Mouse (Mus musculus): Measurements from ENCODE around the gene Cdc42se2. TPM values are rescaled to one million over a fixed set of nuclear protein-coding genes. Genes with fewer than 3 reads are reported as not detected.

Cdc42se2 gene
- polyA plus RNA-seq, 1 experiment from 2014 or later: 196 TPM

DNA sequence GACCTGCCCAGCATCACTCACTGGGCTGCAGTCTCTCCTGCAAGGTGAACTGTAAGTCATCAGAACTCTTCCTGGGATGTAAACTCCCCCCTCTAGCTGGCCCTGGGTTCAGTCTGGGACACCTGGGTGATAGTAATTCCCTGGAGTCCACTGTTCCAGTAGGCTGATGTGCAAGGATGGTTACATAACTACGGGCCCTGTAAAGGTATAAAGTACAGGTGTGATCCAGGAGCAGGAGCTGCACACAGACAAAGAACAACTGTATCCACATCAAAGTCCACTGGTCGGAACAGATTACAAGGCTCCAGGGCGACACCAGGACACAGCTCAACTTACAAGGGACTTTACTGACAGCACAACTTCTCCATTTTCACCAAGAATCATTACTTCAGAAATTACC lies 23.6 kb upstream of the Cdc42se2 start:
- no peak for ATAC-seq (replicated peaks)
- Histone ChIP-seq H3K4me1 (peaks cover 11% of the 10 kb centered on the region), H3K27ac (replicated peaks) (no peak overlapping the region), H3K36me3 (no peaks in the 10 kb centered on the region), H3K4me3 (no peak overlapping the region), H3K4me2 (replicated peaks) (no peak overlapping the region), H3K9me3 (no peaks in the 10 kb centered on the region), H3K27me3 (no peaks in the 10 kb centered on the region), H3K9ac (replicated peaks) (no peak overlapping the region)
- WGBS: 90% methylated on average over 3 of the region's 3 CpGs

DNA sequence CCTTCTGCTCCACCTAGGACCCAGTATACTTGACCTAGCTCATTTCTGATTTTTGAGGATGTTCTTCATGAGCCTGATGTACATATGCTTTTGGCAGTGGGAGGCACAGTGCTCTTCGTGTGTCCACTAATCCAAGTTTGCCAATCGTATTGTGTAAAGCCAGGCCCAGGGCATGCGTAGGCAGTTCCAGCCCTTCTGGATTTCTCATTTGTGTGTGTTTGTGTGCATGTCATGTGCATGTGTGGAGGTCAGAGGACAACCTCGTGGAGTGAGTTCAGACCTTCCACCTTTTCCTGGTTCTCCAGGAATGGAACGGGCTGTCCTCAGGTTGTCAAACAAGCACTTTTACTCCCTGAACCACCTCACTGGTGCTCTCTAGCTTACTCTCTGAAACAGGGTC lies 22.1 kb upstream of the Cdc42se2 start:
- Histone ChIP-seq H3K4me1 (peaks cover 11% of the 10 kb centered on the region), H3K9me3 (no peaks in the 10 kb centered on the region), H3K4me2 (replicated peaks) (no peak overlapping the region), H3K9ac (replicated peaks) (no peak overlapping the region), H3K27me3 (no peaks in the 10 kb centered on the region), H3K4me3 (no peak overlapping the region), H3K27ac (replicated peaks) (no peak overlapping the region), H3K36me3 (no peaks in the 10 kb centered on the region)
- ATAC-seq (replicated peaks): no peak
- WGBS: 88% methylated on average over 5 of the region's 5 CpGs

DNA sequence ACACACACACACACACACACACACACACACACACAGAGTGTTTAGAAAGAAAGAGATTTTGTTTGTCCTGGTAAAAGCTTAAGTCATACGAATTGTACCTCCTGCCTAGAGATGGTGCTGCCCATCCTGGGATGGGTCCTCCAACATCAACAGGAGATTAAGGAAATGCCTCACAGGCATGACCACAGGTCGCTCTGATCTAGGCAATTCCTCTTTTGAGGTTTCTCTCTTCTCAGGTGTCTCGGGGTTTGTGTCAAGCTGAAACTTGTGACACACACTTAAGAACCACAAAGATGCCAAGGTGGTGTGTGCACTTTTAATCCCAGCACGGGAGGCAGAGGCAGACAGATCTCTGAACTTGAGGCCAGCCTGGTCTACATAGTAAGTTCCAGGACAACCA lies 20.7 kb upstream of the Cdc42se2 start:
- H3K27me3 ChIP-seq: no peaks in the 10 kb centered on the region
- peaks cover 8% of the 10 kb centered on the region for H3K4me1 ChIP-seq
- WGBS: 80% methylated on average over 4 of the region's 4 CpGs
- H3K27ac ChIP-seq (replicated peaks): no peak overlapping the region
- no peaks in the 10 kb centered on the region for H3K9me3 ChIP-seq
- ATAC-seq (replicated peaks): no peak
- H3K36me3 ChIP-seq: no peaks in the 10 kb centered on the region
- no peak overlapping the region for H3K4me2 ChIP-seq (replicated peaks)
- no peak overlapping the region for H3K4me3 ChIP-seq
- no peak overlapping the region for H3K9ac ChIP-seq (replicated peaks)

- H3K36me3 ChIP-seq: no peaks in the 10 kb centered on the region
- no peaks in the 10 kb centered on the region for H3K27me3 ChIP-seq
- no peak overlapping the region for H3K4me3 ChIP-seq
- peaks cover 3% of the 10 kb centered on the region for H3K4me1 ChIP-seq
- WGBS: 86% methylated on average over 9 of the region's 9 CpGs
- H3K4me2 ChIP-seq (replicated peaks): no peak overlapping the region
- H3K9ac ChIP-seq (replicated peaks): no peak overlapping the region
- no peak for ATAC-seq (replicated peaks)
- no peaks in the 10 kb centered on the region for H3K9me3 ChIP-seq
- no peak overlapping the region for H3K27ac ChIP-seq (replicated peaks)
Observed at GRCm38 (mm10) chr11:54807669-54808068, 20.2 kb upstream of the Cdc42se2 start.

GRCm38 (mm10) chr11:54806891-54807290 lies 19.4 kb upstream of the Cdc42se2 start:
- H3K9ac ChIP-seq (replicated peaks): no peak overlapping the region
- H3K27me3 ChIP-seq: no peaks in the 10 kb centered on the region
- H3K36me3 ChIP-seq: no peaks in the 10 kb centered on the region
- no peak overlapping the region for H3K4me3 ChIP-seq
- WGBS: 97% methylated on average over 28 of the region's 28 CpGs
- H3K4me1 ChIP-seq: no peaks in the 10 kb centered on the region
- H3K4me2 ChIP-seq (replicated peaks): no peak overlapping the region
- no peak for ATAC-seq (replicated peaks)
- H3K27ac ChIP-seq (replicated peaks): no peak overlapping the region
- H3K9me3 ChIP-seq: no peaks in the 10 kb centered on the region

GRCm38 (mm10) chr11:54805196-54805595 lies 17.7 kb upstream of the Cdc42se2 start:
- ATAC-seq (replicated peaks): no peak
- WGBS: 85% methylated on average over 4 of the region's 4 CpGs
- Histone ChIP-seq H3K4me2 (replicated peaks) (no peak overlapping the region), H3K9ac (replicated peaks) (no peak overlapping the region), H3K4me3 (no peak overlapping the region), H3K36me3 (no peaks in the 10 kb centered on the region), H3K4me1 (no peaks in the 10 kb centered on the region), H3K9me3 (no peaks in the 10 kb centered on the region), H3K27me3 (no peaks in the 10 kb centered on the region), H3K27ac (replicated peaks) (no peak overlapping the region)

DNA sequence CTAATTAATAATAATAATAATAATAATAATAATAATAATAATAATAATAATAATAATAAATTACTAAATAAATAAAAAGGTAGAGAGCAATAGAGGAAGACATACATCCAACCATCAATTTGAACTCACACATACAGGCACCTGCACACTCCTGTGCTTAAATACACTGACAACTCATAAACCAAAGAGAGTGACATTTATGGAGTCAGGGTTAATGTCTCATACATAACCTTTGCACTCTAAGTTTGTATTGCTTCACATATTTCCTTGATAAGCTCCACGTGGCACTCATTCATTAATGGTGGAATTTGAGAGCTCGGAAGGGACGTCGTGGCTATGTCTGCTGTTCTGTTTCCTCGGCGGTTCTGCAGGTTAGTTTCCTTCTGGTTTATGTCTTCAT lies 15.1 kb upstream of the Cdc42se2 start:
- no peak overlapping the region for H3K4me3 ChIP-seq
- H3K9ac ChIP-seq (replicated peaks): no peak overlapping the region
- no peaks in the 10 kb centered on the region for H3K36me3 ChIP-seq
- H3K27me3 ChIP-seq: no peaks in the 10 kb centered on the region
- no peaks in the 10 kb centered on the region for H3K9me3 ChIP-seq
- H3K27ac ChIP-seq (replicated peaks): no peak overlapping the region
- no peak overlapping the region for H3K4me2 ChIP-seq (replicated peaks)
- H3K4me1 ChIP-seq: no peaks in the 10 kb centered on the region
- no peak for ATAC-seq (replicated peaks)
- 86% methylated on average over 6 of the region's 6 CpGs for WGBS

DNA sequence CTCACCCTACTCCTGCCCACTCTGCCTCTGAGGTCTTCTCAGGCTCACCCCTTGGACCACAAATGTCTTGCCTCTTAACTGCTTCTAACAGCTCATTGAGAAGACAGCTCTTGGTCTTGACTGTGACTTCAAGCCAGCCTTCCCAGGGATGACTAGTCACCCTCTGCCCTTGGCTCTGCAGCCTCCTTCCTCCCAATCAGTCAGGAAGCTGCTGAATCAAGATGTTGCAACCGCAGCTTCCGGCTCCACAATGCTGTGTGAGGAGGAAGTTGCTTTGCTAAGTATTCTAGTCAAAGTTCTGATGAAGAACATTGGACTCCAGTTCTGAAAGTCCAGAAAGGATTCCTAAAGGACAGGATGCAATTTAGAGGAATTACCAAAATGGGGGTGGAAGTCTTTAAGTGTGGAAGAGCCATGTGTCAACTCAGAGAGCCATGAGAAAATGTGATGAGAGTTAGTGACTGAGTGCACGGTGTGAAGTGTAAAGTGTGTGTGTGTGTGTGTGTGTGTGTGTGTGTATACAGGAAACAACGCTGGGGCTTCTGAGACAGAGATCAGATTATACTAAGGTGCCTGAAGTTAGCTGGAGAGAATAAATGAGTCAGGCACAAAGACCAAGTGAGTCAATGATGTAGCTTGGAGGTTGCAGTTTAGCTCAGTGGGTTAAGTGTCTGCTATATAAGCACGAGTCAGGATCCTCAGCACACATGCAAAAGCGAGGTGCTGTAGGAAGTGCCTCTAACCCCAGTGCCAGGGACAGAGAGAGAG lies 14.5 kb upstream of the Cdc42se2 start:
- 85% methylated on average over 6 of the region's 6 CpGs for WGBS
- Histone ChIP-seq H3K9ac (replicated peaks) (no peak overlapping the region), H3K4me2 (replicated peaks) (no peak overlapping the region), H3K4me1 (no peaks in the 10 kb centered on the region), H3K27ac (replicated peaks) (no peak overlapping the region), H3K27me3 (no peaks in the 10 kb centered on the region), H3K4me3 (no peak overlapping the region), H3K36me3 (no peaks in the 10 kb centered on the region), H3K9me3 (no peaks in the 10 kb centered on the region)
- no peak for ATAC-seq (replicated peaks)

DNA sequence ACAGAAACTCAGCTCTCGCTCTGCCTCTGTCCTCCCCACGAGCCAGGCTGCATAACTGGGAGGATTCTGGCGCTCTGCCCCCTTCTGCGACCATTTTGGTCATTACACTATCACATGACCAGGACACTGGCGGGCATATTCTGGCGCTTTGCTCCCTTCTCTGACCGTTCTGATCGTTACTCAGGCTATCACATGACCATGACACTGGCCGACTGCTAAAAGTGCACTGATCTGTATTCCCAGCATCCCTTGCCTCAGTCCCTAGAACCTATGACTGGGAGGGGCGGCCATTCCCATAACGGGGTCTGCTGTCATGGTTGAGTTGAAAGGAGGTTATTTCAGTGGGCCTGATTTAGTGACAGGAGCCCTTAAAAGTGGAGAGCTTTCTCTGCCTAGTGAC lies 9.1 kb upstream of the Cdc42se2 start:
- ATAC-seq (replicated peaks): no peak
- 81% methylated on average over 11 of the region's 11 CpGs for WGBS

DNA sequence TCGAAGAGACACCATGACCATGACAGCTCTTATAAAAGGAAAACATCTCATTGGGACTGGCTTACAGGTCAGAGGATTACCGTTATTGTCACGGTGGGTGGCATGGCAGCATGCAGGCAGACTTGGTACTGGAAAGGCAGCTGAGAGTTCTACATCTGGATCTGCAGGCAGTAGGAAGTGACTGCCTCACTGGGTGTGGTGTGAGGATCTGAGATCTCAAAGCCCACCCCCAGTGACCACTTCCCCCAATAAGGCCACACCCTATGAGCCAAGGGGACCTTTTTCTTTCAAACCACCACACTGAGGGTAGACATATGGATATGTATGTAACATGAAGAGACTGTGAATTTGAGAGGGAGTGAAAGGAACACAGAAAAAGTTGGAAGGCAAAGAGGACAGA lies 7.2 kb upstream of the Cdc42se2 start:
- WGBS: 84% methylated on average over 3 of the region's 3 CpGs

More for the DNA sequence above, 9.1 kb upstream of the Cdc42se2 start:
- Histone ChIP-seq H3K4me1 (0 out of 2 replicates have a peak, but pooled peaks cover 4% of the 10 kb centered on the region), H3K9ac (replicated peaks) (no peak overlapping the region), H3K4me2 (replicated peaks) (no peak overlapping the region), H3K27me3 (no peaks in the 10 kb centered on the region), H3K36me3 (no peaks in the 10 kb centered on the region), H3K9me3 (no peaks in the 10 kb centered on the region), H3K4me3 (no peak overlapping the region), H3K27ac (replicated peaks) (no peak overlapping the region)

DNA sequence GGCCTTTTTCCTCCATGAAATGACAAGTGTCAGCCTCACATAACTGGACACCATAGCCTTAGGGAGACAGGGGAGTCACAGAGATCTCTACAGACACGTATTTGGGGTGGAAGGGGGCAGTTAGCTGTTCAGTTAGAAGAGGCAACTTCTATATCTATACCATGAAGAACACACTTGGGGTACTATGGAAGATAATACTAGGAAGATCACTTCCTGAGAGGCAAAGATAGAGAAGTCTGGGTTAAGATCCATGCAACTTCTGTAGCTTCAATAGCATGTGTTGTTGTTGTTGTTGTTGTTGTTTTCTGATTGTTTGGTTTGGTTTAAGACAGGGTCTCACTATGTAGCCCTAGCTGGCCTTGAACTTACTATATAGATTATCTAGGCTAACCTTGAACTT lies 5.7 kb upstream of the Cdc42se2 start:
- Histone ChIP-seq H3K27ac (replicated peaks) (no peak overlapping the region), H3K9ac (replicated peaks) (no peak overlapping the region), H3K4me1 (0 out of 2 replicates have a peak, but pooled peaks cover 4% of the 10 kb centered on the region), H3K27me3 (no peaks in the 10 kb centered on the region), H3K4me3 (no peak overlapping the region), H3K9me3 (no peaks in the 10 kb centered on the region), H3K36me3 (no peaks in the 10 kb centered on the region), H3K4me2 (replicated peaks) (no peak overlapping the region)
- no peak for ATAC-seq (replicated peaks)
- 65% methylated on average over 1 of the region's 1 CpGs for WGBS

More for the DNA sequence above, 7.2 kb upstream of the Cdc42se2 start:
- H3K27ac ChIP-seq (replicated peaks): no peak overlapping the region
- 0 out of 2 replicates have a peak, but pooled peaks cover 4% of the 10 kb centered on the region for H3K4me1 ChIP-seq
- H3K9ac ChIP-seq (replicated peaks): no peak overlapping the region
- H3K27me3 ChIP-seq: no peaks in the 10 kb centered on the region
- no peak overlapping the region for H3K4me2 ChIP-seq (replicated peaks)
- H3K36me3 ChIP-seq: no peaks in the 10 kb centered on the region
- no peak overlapping the region for H3K4me3 ChIP-seq
- no peaks in the 10 kb centered on the region for H3K9me3 ChIP-seq
- ATAC-seq (replicated peaks): no peak

DNA sequence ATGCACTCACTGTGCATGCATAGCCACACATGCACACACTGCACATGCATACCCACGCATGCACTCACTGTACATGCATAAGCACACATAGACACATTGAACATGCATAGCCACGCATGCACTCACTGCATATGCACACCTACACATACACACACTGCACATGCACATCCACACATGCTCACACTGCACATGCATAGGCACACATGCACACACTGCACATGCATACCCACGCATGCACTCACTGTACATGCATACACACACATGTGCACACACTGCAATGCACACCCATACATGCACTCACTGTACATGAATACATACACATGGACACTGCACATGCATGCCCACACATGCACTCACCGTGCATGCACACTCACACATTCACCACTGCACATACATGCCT lies 4.0 kb upstream of the Cdc42se2 start:
- no peaks in the 10 kb centered on the region for H3K9me3 ChIP-seq
- peaks cover 6% of the 10 kb centered on the region for H3K4me1 ChIP-seq
- no peaks in the 10 kb centered on the region for H3K36me3 ChIP-seq
- WGBS: 96% methylated on average over 4 of the region's 4 CpGs
- no peak overlapping the region for H3K9ac ChIP-seq (replicated peaks)
- no peak overlapping the region for H3K4me3 ChIP-seq
- no peaks in the 10 kb centered on the region for H3K27me3 ChIP-seq
- no peak overlapping the region for H3K27ac ChIP-seq (replicated peaks)
- no peak overlapping the region for H3K4me2 ChIP-seq (replicated peaks)
- no peak for ATAC-seq (replicated peaks)
